Mouse (Mus musculus) limb, embryonic 14.5 days (tissue): ENCODE measurements at regions not wholly inside any gene's neighbourhood (a gene's known extent, or its start where the extent isn't known, plus 50 kb on each side); places are given as distances from the start of the nearest gene placed in this dataset.

ENCODE experiments used
- ATAC-seq: fragments of 200-750 bp; cut with Nextera tagmentation; 2 replicates; pipeline ENCODE4 v1.8.0; 2017; ENCODE audit warnings: low read depth, moderate number of reproducible peaks, moderate TSS enrichment; ENCODE audit not compliant: low FRiP score
- DNase-seq: peaks from one replicate; pipeline ENCODE4 v3.0.0-alpha.2; 2015; ENCODE audit warnings: low spot score
- H3K27ac ChIP-seq: fragments of 300-500 bp; sonication (generic); replicated peaks from 2 replicates; pipeline ENCODE4 v1.5.1; 2014; ENCODE audit warnings: low read depth, mild to moderate bottlenecking, low read length, moderate library complexity, mixed read lengths
- H3K27me3 ChIP-seq: fragments of 300-500 bp; sonication (generic); 2 replicates; pipeline ENCODE4 v1.6.1; 2014; ENCODE audit warnings: low read length, mixed read lengths; ENCODE audit not compliant: control insufficient read depth, insufficient read depth
- H3K36me3 ChIP-seq: fragments of 300-500 bp; sonication (generic); 2 replicates; pipeline ENCODE4 v1.6.1; 2014; ENCODE audit warnings: mild to moderate bottlenecking, low read length, moderate library complexity, mixed read lengths; ENCODE audit not compliant: control insufficient read depth, insufficient read depth
- H3K4me1 ChIP-seq: fragments of 300-500 bp; sonication (generic); 2 replicates; pipeline ENCODE4 v1.6.1; 2014; ENCODE audit warnings: antibody characterized with exemption, low read length, mixed read lengths; ENCODE audit not compliant: control insufficient read depth, insufficient read depth
- H3K4me2 ChIP-seq: fragments of 300-500 bp; sonication (generic); replicated peaks from 2 replicates; pipeline ENCODE4 v1.6.1; 2014; ENCODE audit warnings: low read depth, mild to moderate bottlenecking, low read length, moderate library complexity; ENCODE audit not compliant: severe bottlenecking
- H3K4me3 ChIP-seq: fragments of 300-500 bp; sonication (generic); replicated peaks from 2 replicates; pipeline ENCODE4 v1.5.1; 2014; ENCODE audit warnings: low read length
- H3K9ac ChIP-seq: fragments of 300-500 bp; sonication (generic); 2 replicates; pipeline ENCODE4 v1.6.1; 2014; ENCODE audit warnings: mild to moderate bottlenecking, low read depth, low read length, moderate library complexity; ENCODE audit not compliant: severe bottlenecking
- H3K9me3 ChIP-seq: fragments of 300-500 bp; sonication (generic); 2 replicates; pipeline ENCODE4 v1.6.1; 2016; ENCODE audit warnings: low read length; ENCODE audit not compliant: control insufficient read depth
- POLR2A ChIP-seq: fragments of 200-500 bp; IDR thresholded peaks from 2 replicates; pipeline ENCODE4 v1.8.0; 2012; ENCODE audit warnings: inconsistent platforms, mild to moderate bottlenecking, moderate library complexity, borderline replicate concordance; ENCODE audit not compliant: insufficient read depth, insufficient read length; ENCODE audit errors: extremely low read depth
- WGBS: fragments of 180-500 bp; shearing (Covaris S2); extraction: QIAGEN DNeasy Blood & Tissue Kit; methylation state at CpG from one replicate; pipeline ENCODE4 v1.1.7; 2014; 5-methylcytosine and 5-hydroxymethylcytosine counted together

DNA sequence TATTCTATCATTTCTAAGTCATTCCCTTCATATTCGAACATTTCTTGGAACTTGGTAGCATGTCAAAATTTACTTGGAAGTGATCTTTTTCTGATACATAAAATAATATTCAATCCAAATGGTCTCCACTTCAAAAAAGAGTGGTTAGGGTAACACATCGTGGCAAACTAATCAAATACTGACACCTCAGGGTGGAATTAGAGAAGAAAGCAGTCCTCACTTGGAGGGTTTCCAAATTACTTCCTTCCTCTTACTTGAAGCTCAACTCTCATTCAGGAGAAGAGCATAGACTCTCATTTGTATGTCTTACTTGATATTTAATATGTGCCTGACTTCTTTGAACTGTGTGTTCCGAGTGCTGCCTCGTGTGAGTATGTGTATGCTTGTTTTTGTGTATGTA lies 220.3 kb downstream of the Mex3b start:
- Histone ChIP-seq H3K27ac (no peak overlapping the region), H3K9ac (no peak overlapping the region), H3K36me3 (no peaks in the 10 kb centered on the region), H3K27me3 (no peaks in the 10 kb centered on the region), H3K4me3 (no peak overlapping the region), H3K4me1 (peaks cover 14% of the 10 kb centered on the region), H3K9me3 (no peaks in the 10 kb centered on the region), H3K4me2 (no peak overlapping the region)
- WGBS: 74% methylated on average over 4 of the region's 4 CpGs
- TF ChIP-seq POLR2A: no peak
- DNase-seq (no peak), ATAC-seq (no peak)

DNA sequence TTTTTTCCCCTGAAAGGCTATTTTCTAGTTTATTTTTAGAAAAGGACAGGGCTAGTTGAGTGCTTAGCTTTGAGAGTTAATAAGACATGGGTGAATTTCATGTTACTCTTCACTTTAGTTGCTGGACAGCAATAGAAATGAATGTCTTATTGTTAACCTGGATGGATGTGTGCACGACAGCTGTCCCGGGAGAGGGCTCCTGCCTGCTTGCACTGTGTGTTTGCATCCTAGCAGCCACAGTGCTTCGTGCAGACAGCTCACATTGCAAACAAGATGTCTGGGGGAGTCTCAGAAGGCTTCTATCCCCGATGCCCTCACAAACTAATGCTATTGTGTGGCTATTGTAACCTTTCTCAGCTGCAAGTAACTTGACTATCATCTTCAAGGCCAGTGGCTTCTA lies 221.0 kb downstream of the Mex3b start:
- WGBS: 50% methylated on average over 4 of the region's 4 CpGs
- H3K27me3 ChIP-seq: no peaks in the 10 kb centered on the region
- H3K36me3 ChIP-seq: no peaks in the 10 kb centered on the region
- TF ChIP-seq POLR2A: no peak
- DNase-seq (no peak), ATAC-seq (no peak)
- no peak overlapping the region for H3K4me3 ChIP-seq
- no peak overlapping the region for H3K4me2 ChIP-seq
- no peak overlapping the region for H3K27ac ChIP-seq
- H3K4me1 ChIP-seq: peaks cover 14% of the 10 kb centered on the region
- H3K9ac ChIP-seq: no peak overlapping the region
- no peaks in the 10 kb centered on the region for H3K9me3 ChIP-seq

DNA sequence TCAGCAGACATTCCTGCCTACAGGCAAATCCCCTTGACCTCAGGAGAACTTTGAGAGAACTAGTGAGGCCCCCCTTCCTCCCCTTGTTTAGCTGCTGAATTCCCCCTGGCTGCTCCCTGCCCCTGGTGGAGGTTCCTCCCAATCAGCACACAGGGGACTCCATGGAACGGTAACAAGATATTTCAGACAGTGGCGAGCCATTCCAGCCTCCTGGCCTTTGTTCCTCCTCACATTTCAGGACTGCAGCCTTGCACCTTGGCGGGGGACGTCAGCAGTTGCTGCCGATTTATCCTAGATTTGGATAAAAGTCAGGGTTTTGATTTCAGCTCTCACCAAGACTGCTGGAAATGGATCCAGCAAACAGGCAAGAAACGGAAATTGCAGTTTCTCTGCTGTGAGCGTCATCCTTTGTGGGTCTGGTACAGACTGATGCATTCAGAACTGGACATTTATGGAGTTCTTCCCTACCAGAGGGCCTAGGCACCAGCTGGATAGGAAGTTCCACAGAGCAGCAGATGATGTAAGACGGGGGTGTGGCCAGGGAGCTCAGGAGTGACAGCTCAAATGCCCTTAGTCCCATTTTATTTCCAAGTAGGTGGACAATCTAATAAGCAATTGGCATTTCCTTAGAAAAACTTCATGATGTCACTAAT lies 222.3 kb downstream of the Mex3b start:
- H3K4me2 ChIP-seq: no peak overlapping the region
- TF ChIP-seq POLR2A: no peak
- peak; percentile 73 for ATAC-seq
- H3K9ac ChIP-seq: 0 out of 2 replicates have a peak overlapping the region, but pooled peaks have one; percentile 12
- H3K27ac ChIP-seq: peak overlapping the region; percentile 70
- no peak overlapping the region for H3K4me3 ChIP-seq
- no peaks in the 10 kb centered on the region for H3K9me3 ChIP-seq
- H3K4me1 ChIP-seq: peaks cover 14% of the 10 kb centered on the region
- DNase-seq: peak; percentile 58
- no peaks in the 10 kb centered on the region for H3K36me3 ChIP-seq
- 22% methylated on average over 8 of the region's 8 CpGs for WGBS
- no peaks in the 10 kb centered on the region for H3K27me3 ChIP-seq

DNA sequence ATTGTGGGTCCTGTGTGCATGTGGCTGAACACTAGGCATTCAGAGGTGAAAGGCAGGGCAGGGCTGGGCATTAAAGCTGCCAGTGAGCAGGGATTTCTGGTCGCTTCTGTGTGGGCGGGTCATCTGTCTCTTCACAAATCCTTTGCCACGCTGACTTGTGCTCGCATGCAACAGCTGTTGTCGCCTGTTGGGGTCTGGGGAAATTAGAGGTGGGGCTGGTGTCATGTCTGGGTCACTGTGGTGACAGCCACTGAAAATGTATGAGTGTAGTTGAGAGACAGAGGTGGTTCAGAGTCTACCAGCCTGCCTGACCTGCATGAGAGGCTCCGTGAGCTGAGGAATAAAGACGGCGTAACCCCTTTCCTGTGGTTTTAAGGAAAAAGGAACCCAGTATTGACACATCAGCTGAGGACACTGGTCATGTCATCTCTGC lies 226.8 kb downstream of the Mex3b start:
- DNase-seq: peak; percentile 67
- H3K4me2 ChIP-seq: no peak overlapping the region
- no peak overlapping the region for H3K9ac ChIP-seq
- 41% methylated on average over 8 of the region's 8 CpGs for WGBS
- no peak for TF ChIP-seq POLR2A
- H3K4me3 ChIP-seq: no peak overlapping the region
- H3K4me1 ChIP-seq: peaks cover 15% of the 10 kb centered on the region
- no peak overlapping the region for H3K27ac ChIP-seq
- no peaks in the 10 kb centered on the region for H3K9me3 ChIP-seq
- no peaks in the 10 kb centered on the region for H3K27me3 ChIP-seq
- no peaks in the 10 kb centered on the region for H3K36me3 ChIP-seq
- peak; percentile 73 for ATAC-seq

DNA sequence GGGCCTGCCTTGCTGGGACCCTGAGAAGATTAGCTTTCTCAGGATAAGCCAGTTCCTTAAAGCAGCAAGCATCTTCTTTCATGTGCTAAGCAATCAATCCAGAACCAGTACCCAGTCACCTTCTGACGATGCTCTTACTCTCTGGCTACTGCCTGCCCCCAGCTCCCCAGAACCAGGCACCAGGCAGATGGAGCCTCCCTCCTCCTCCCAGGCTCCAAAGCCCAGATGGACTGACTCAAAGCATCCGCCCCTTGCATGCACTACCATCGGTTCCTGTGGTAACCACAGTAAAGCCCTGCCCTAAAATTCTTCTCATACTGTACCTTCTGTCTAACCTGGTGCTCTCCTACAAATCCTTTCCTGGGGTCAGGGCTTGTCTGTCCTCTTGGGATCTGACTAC lies 227.8 kb downstream of the Mex3b start:
- Histone ChIP-seq H3K27ac (no peak overlapping the region), H3K27me3 (no peaks in the 10 kb centered on the region)

More for the DNA sequence above, 227.8 kb downstream of the Mex3b start:
- Histone ChIP-seq H3K9me3 (no peaks in the 10 kb centered on the region), H3K9ac (no peak overlapping the region), H3K36me3 (no peaks in the 10 kb centered on the region), H3K4me2 (no peak overlapping the region), H3K4me1 (peaks cover 6% of the 10 kb centered on the region), H3K4me3 (no peak overlapping the region)
- DNase-seq (no peak), ATAC-seq (no peak)
- no peak for TF ChIP-seq POLR2A
- WGBS: 30% methylated on average over 3 of the region's 3 CpGs
